Mouse (Mus musculus) G1E-ER4 (cell line): Measurements from ENCODE around the gene Zfp324. TPM values are rescaled to one million over a fixed set of nuclear protein-coding genes. Genes with fewer than 3 reads are reported as not detected.

Experiments used
- GATA1 ChIP-seq: IDR thresholded peaks from one replicate; pipeline ENCODE4 v1.8.0; 2012; ENCODE audit warnings: low read length, inconsistent platforms
- polyA plus RNA-seq: library from polyadenylated mRNA; stranded (reverse); fragments of >175 nt; gene quantifications from 2 replicates; pipeline ENCODE4 v1.2.3, GENCODE M21; 2012

Zfp324 gene
- polyA plus RNA-seq = 4.6 and 5.0 TPM in 2 replicates

DNA sequence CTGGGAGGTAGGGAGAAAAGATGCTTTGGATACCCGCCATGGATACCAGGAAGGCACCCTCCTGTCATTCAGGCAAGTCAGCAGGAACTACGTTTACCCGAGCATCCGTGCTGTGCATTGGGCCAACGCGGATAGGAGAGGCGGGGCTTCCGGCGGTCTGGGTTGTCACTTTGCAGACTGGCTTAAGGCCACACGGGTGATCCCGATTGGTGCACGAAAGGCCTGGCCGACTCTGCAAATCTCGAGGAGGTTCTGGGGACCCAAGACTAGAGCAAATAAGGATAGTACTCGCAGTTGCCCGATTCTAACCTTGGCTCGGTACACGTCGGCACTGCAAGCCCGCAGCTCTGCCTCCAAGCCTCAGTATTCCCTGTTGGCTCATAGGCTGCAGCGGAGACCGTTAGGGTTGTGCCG, at the start of gene Zfp324:
Zfp324 (plus strand) TSS at position 161 of the 414 bp plus-strand sequence.
- TF ChIP-seq GATA1 = no peak

DNA sequence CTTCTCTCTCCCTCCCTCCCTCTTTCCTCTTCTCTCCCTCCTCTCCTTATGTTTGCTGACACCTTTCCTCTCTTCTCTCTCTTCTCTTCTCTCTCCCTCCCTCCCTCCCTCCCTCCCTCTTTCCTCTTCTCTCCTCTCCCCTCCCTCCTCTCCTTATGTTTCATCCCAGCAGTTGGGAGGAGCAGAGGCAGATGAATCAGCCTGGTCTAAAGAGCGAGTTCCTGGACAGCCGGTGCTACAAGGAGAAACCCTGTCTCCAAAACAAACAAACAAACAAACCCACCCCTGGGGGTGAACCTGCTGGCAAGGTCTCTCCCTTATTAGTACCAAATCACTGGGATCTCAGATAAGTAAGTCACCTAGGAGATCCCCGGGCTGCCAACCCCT, 44.3 kb upstream of the Zfp324 start:
- TF ChIP-seq GATA1 = no peak

DNA sequence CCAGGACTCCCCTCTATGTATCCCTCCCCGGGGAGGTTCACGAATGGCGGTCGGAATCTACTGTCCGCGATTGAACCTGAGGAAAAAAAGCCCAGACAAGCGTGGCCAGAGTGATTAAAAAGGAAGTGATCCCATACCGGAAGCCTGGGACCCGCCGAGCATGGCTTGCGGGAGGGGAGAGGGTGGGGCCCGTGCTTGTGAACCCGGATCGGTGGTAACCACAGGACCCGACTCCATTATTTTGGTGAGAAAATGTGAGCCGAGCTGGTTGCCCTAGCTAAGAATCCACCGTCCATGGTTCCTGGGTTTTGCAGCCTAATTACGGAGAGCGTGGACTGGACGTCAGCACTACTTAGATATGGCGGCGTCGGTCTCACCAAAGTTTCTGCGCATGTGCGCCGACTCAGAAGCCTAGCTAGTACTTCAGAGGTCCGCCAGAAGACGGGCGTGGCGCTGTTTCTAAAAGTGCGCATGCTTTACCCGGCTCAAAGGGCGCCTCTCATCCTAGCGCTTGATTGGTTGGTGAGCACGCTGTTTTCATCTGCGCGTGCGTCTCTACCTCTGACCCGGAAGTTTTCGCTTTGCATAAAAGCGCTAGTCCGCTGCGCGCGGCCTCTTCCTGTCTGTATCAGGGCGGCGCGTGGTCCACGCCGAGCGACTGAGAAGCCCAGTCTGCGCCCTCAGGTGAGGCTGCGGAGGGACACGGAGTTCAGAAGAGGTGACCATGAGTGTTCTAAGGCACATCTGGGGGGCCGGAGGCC, 43.8 kb upstream of the Zfp324 start, which contains the start of gene Rps5:
Rps5 (plus strand) TSS at position 586 of the 761 bp plus-strand sequence.
- TF ChIP-seq GATA1 = no peak

DNA sequence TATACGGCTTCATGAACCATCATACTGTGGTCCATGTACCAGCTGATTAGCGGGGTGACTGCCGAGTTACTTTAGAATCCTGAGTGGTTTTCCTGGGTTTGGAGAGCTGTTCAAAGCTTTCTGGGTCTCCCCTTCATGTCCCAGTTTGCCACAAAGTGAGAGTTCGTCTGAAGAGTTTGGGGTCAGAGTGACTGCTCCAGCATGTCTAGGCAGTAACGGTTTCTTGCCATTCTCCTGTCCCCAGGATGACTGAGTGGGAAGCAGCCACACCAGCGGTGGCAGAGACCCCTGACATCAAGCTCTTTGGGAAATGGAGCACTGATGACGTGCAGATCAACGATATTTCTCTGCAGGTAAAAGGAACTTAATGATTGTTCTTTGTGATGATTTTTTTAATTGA, 42.9 kb upstream of the Zfp324 start:
- no peak for TF ChIP-seq GATA1

DNA sequence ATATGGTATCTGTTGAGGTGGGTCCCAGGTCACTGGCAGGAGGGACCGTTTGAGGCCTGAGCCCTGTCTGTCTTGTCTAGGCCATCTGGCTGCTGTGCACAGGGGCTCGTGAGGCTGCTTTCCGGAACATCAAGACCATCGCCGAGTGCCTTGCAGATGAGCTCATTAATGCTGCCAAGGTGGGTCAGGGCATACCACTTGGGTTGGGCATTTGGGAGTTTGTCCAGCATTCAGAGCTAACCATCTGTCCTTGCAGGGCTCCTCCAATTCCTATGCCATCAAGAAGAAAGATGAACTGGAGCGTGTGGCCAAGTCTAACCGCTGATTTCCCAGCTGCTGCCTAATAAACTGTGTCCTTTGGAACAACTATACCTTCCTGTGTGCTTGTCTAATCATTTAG, 39.3 kb upstream of the Zfp324 start:
- no peak for TF ChIP-seq GATA1

DNA sequence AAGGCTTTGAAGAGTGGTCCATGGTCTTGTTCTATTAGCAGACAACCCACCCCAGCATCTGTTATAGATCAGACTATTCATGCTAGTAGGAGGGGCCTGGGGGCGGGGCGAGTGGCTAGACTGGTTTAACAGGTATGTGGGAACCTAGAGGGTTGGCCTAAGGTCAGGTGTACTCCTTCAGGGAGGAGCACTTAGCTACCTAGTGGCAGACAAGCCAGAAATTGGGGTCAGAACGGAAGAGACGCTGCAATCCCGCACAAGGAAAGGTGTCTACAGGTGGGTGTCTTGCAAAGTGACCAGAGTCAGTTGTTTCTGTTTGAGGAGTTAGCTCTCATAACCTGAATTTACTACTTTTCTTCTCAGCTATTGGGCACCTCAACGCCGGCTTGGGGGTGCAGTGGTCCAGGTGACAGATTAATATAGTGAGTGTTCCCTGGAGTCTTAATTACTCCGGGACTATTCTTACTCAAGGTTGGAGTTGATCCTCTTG, 38.4 kb upstream of the Zfp324 start, which contains the start of gene Rnf225:
Rnf225 (plus strand) TSS at position 226 of the 490 bp plus-strand sequence.
- no peak for TF ChIP-seq GATA1

DNA sequence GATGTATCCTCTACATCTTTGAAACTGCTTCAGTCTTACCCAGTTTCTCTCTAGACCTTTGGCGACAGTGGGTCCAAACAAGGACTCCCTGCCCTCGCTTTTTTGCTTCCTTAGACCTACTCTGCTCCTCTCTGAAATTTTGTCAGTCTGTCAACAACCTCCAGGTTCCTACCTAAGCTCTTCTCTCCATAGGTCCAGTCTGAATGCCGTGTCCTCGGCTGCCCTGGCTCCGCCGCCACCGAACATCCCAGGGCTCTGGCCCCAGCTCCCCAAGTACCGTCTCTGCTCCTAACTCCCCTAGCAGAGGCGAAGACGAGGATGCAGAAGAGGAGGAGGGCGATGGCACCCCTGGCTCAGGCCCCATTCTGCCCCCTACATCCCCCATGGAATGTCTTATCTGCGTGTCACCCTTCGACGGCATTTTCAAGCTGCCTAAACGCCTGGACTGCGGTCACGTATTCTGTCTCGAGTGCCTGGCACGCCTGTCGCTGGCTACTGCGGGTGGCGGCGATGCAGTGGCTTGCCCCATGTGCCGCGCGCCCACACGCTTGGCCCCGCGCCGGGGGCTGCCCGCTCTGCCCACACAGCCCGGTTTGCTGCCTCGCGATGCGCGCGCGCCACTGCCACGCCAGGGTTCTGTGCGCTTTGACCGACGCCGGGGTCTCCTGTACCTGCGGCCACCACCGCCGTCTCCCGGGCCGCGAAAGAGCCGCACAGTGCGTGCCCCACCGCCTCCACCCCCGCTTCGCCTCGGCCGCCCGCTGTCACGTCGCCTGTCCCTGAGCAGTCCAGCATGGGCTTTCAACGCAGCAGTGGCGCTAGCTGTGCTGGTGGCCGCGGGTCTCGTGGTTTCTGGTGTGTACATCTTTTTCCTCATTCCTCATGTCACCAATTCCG, 37.7 kb upstream of the Zfp324 start:
- no peak for TF ChIP-seq GATA1

DNA sequence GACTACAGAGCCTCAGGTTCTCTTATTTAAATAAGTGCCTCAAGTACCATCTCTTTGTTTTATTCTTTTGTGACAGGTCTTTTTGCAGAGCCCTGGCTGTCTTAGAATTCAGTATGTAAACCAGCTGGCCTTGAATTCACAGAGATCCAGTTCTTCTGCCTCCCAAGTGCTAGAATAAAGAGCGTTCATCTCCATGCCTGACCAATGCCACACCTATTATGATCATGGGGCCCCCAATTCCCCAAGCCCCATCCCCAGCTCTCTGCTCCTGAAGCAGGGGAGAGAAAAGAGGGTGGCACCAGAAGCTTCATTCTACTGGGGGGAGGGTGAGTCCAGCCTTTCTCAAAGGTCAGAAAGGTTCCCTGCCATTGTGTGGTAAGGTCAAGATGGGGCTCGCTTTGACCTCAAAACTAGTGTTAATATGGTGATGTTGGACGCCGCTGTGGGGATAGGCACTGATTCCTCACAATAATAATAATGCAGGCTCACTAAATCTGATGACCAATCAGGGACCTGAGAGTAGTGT, 32.0 kb upstream of the Zfp324 start:
- TF ChIP-seq GATA1 = no peak

DNA sequence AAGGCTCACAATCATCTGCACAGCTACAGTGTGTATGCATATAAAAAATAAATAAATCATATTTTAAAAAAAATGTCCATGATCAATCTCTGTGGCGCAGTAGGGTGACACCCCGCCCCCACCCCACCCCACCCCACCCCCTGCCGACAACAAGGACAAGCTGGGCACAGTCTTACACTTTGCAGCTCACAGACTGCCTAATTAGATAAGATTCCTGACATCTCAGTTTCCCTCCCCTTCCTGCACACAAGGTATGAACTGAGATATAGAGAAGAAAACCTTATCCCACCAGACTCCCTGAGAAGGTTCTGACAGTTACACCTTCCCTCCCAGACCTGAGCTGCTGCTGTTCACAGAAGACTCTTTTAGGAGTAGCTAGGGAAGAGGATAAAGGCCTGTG, 30.8 kb upstream of the Zfp324 start:
- TF ChIP-seq GATA1 = no peak

DNA sequence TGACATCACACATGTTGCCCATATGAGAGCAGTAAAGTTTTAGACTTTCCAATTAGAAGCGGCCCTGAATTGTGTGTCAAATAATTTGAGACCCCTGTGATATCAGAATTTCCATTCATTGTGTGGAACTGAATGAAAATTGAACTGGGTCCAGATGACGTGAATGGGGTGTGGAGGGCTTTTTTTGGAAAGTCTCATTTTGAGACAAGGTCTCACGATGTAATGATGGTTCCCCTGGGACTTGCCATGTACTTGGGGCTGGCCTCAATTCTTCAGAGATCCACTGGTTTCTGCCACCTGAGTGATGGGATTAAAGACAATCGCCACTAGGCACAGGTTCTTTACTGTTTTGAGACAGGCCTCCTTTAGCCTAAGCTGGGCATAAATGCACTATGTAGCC, 25.0 kb upstream of the Zfp324 start:
- no peak for TF ChIP-seq GATA1

DNA sequence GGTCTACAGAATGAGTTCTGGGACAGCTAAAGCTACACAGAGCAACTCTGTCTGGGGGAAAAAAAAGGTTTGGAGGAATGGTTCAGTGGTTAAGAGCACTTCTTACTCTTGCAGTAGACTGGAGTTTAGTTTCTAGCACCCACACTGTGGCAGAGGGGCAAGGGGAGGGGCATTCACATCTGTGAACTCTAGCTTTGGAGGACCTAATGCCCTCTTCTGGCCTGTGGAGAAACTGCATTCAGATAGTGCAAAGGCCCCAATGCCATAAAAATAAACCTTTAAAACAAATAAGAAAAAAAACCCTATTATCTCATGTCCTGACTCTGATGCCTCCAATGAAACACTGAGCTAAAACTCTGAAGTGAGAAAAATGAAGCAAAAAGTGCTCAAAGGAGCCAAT, 22.1 kb upstream of the Zfp324 start:
- TF ChIP-seq GATA1 = no peak

DNA sequence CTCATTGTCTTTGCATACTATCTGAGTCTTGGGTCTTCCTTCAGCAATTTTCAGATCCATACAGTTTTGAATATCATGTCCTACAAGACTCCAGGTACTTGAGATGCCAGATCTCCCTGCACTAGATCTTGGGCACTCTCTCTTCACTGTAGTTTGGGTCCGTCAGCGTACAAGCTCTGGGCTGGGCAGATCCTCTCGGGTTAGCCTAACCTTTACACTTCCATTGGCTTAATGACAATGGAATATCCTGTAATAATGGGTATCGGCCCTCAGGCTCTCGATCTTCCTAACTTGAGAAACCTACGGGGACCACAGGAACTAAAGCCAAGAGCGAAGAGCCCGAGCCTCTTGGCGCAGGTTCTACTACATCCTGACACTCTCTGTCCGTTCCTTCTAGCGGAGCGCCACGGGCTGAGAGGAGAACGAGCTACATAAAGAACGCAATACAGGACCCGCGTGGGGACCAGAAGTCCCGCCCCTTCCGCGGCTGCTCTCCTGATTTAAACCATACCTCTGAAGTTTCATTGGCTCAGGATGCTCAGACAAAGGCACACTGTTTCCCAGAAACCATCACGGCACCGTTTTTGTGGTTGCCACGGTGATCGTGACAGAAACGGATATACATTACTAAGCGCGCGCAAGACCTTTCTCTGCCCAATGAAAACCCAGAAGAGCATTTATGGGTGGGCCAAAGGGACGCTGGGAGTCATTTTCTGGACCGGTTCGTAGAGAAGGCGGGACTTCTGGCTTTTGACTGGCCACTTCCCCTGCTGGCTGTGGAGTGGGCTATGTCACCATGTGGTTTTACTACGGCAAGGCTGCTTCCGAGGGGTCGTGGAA, 16.4 kb upstream of the Zfp324 start:
- no peak for TF ChIP-seq GATA1

DNA sequence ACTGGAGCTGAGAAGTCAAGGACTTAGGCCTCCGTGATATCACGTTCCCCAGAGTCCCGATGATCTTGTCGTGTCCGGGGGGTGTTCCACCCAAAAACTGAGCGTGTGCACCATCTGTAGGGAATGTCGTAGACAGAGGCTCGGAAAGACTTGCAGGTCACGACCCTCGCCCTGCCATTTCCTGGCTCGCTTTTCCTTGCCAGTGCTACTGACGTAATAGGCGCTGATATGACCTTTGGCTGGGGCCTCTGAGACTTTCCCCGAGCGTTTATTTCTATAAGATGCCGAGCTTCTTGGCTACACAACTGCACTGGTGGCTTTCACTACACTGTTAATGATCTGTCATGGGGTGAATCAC, 15.8 kb upstream of the Zfp324 start:
- no peak for TF ChIP-seq GATA1

DNA sequence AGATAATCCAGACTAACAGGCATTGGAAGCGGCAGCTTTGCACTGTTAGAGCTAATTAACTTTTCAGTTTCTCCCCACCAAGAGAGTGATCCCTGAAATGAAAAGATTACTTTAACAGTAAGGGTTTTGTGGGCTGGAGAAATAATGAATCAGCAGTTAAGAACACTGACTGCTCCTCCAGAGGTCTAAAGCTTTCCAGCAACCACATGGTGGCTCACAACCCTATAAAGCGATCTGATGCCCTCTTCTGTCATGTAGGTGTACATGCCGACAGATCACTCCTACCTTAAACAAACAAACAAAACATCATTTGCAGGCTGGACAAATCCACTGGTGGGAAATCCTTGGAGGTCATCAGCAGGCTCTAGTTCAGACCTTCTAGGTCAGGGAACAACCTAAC, 10.7 kb upstream of the Zfp324 start:
- TF ChIP-seq GATA1 = no peak

DNA sequence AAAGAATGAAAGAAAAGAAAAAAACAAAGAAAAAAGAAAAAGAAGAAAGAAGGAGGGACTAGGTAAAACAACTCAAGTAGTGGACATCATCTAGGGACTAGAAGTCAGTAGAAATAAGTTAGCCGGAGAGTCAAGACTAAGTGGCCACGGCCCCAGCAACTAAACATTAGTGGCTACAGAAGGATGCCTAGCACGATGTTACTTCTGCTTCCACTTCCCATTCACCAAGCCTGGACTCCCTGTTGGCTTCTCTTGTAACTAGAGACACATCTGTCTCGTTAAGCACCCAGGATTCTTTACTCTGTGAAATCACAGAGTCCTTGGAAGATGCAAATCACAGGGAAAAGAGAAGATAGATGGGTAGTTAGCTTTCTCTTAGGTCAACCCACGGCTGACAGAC, 8.1 kb upstream of the Zfp324 start:
- TF ChIP-seq GATA1 = no peak
